Mouse (Mus musculus) G1E (cell line): Measurements from ENCODE around the gene Gm9903.

Experiments used
- CTCF ChIP-seq: IDR thresholded peaks from 2 replicates; pipeline ENCODE4 v1.5.1; 2012; ENCODE audit warnings: low read depth, low read length, inconsistent platforms, mixed read lengths
- GATA2 ChIP-seq: IDR thresholded peaks from 2 replicates; pipeline ENCODE4 v1.6.1; 2012; ENCODE audit warnings: low read depth, low read length, inconsistent platforms, borderline replicate concordance

DNA sequence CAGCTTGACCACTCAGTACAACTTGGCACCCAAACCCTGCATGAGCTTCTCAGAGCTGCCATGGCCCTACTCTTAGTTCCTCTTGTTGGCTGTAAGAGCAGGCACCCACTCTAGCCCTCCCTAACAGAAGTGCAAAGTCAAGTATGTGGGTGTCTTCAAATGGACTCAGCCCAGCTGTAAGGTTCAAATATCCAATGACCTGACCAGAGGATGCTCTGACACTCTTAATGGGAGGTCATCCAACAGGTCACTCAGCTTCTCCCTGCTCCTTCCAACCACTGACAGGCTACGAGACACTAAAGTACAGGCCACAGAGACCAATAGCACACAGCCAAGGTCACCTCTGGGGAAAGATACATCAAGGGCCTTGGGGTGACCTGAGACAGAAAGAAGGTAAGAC is 20.5 kb upstream of the Gm9903 start:
- no peak for TF ChIP-seq GATA2
- TF ChIP-seq CTCF, result no peak
